Mouse (Mus musculus): ENCODE results near the gene Frmd8. TPM values are rescaled to one million over a fixed set of nuclear protein-coding genes. Genes with fewer than 3 reads are reported as not detected.

Frmd8 gene
- polyA plus RNA-seq, 1 experiment from 2014 or later, result 13.1 TPM

GRCm38 (mm10) chr19:5864710-5865398, 10.2 kb downstream of the Frmd8 start:
- Histone ChIP-seq H3K36me3 (ENCODE audit: control insufficient read depth, insufficient read depth, low read length) (peaks cover 79% of the 10 kb centered on the region), H3K27me3 (replicated peaks; ENCODE audit: control insufficient read depth, insufficient read depth, low read length) (no peaks in the 10 kb centered on the region), H3K9me3 (replicated peaks; ENCODE audit: control insufficient read depth, low read length) (no peaks in the 10 kb centered on the region), H3K4me2 (ENCODE audit: low read length) (no peak overlapping the region), H3K27ac (ENCODE audit: low read depth, low read length) (no peak overlapping the region), H3K9ac (ENCODE audit: low read length) (no peak overlapping the region), H3K4me1 (ENCODE audit: control insufficient read depth, insufficient read depth, low read length) (no peaks in the 10 kb centered on the region), H3K4me3 (ENCODE audit: low read depth, low read length) (no peak overlapping the region)
- DNase-seq (ENCODE audit: low spot score) (no peak), ATAC-seq (no peak)
- 92% methylated on average over 20 of the region's 20 CpGs for WGBS

GRCm38 (mm10) chr19:5863776-5864175, 11.3 kb downstream of the Frmd8 start:
- Histone ChIP-seq H3K9ac (ENCODE audit: low read length) (no peak overlapping the region), H3K9me3 (replicated peaks; ENCODE audit: control insufficient read depth, low read length) (no peaks in the 10 kb centered on the region), H3K4me3 (ENCODE audit: low read depth, low read length) (no peak overlapping the region), H3K36me3 (ENCODE audit: control insufficient read depth, insufficient read depth, low read length) (peaks cover 79% of the 10 kb centered on the region), H3K4me2 (ENCODE audit: low read length) (no peak overlapping the region), H3K27ac (ENCODE audit: low read depth, low read length) (no peak overlapping the region), H3K27me3 (replicated peaks; ENCODE audit: control insufficient read depth, insufficient read depth, low read length) (no peaks in the 10 kb centered on the region), H3K4me1 (ENCODE audit: control insufficient read depth, insufficient read depth, low read length) (no peaks in the 10 kb centered on the region)
- DNase-seq (ENCODE audit: low spot score) (no peak), ATAC-seq (no peak)
- WGBS, result 93% methylated on average over 5 of the region's 5 CpGs

- peaks cover 79% of the 10 kb centered on the region for H3K36me3 ChIP-seq (ENCODE audit: control insufficient read depth, insufficient read depth, low read length)
- 94% methylated on average over 14 of the region's 14 CpGs for WGBS
- no peak for DNase-seq (ENCODE audit: low spot score)
- no peak overlapping the region for H3K9ac ChIP-seq (ENCODE audit: low read length)
- no peak overlapping the region for H3K4me2 ChIP-seq (ENCODE audit: low read length)
- H3K27ac ChIP-seq (ENCODE audit: low read depth, low read length), result no peak overlapping the region
- H3K27me3 ChIP-seq (replicated peaks; ENCODE audit: control insufficient read depth, insufficient read depth, low read length), result no peaks in the 10 kb centered on the region
- no peak overlapping the region for H3K4me3 ChIP-seq (ENCODE audit: low read depth, low read length)
- no peaks in the 10 kb centered on the region for H3K9me3 ChIP-seq (replicated peaks; ENCODE audit: control insufficient read depth, low read length)
- no peaks in the 10 kb centered on the region for H3K4me1 ChIP-seq (ENCODE audit: control insufficient read depth, insufficient read depth, low read length)
- no peak for ATAC-seq
Measured at GRCm38 (mm10) chr19:5862335-5863085, 12.6 kb downstream of the Frmd8 start.

GRCm38 (mm10) chr19:5856604-5857003, 18.5 kb downstream of the Frmd8 start:
- no peak overlapping the region for H3K4me2 ChIP-seq (ENCODE audit: low read length)
- ATAC-seq (no peak), DNase-seq (ENCODE audit: low spot score) (no peak)
- no peaks in the 10 kb centered on the region for H3K27me3 ChIP-seq (replicated peaks; ENCODE audit: control insufficient read depth, insufficient read depth, low read length)
- no peak overlapping the region for H3K4me3 ChIP-seq (ENCODE audit: low read depth, low read length)
- no peaks in the 10 kb centered on the region for H3K9me3 ChIP-seq (replicated peaks; ENCODE audit: control insufficient read depth, low read length)
- 87% methylated on average over 9 of the region's 9 CpGs for WGBS
- no peak overlapping the region for H3K9ac ChIP-seq (ENCODE audit: low read length)
- no peak overlapping the region for H3K27ac ChIP-seq (ENCODE audit: low read depth, low read length)
- peaks cover 59% of the 10 kb centered on the region for H3K36me3 ChIP-seq (ENCODE audit: control insufficient read depth, insufficient read depth, low read length)
- no peaks in the 10 kb centered on the region for H3K4me1 ChIP-seq (ENCODE audit: control insufficient read depth, insufficient read depth, low read length)

GRCm38 (mm10) chr19:5852035-5852722, 22.9 kb downstream of the Frmd8 start:
- WGBS, result 88% methylated on average over 12 of the region's 12 CpGs
- no peak overlapping the region for H3K4me3 ChIP-seq (ENCODE audit: low read depth, low read length)
- H3K9me3 ChIP-seq (replicated peaks; ENCODE audit: control insufficient read depth, low read length), result no peaks in the 10 kb centered on the region
- ATAC-seq (no peak), DNase-seq (ENCODE audit: low spot score) (no peak)
- no peak overlapping the region for H3K4me2 ChIP-seq (ENCODE audit: low read length)
- peaks cover 24% of the 10 kb centered on the region for H3K36me3 ChIP-seq (ENCODE audit: control insufficient read depth, insufficient read depth, low read length)
- H3K27me3 ChIP-seq (replicated peaks; ENCODE audit: control insufficient read depth, insufficient read depth, low read length), result no peaks in the 10 kb centered on the region
- H3K4me1 ChIP-seq (ENCODE audit: control insufficient read depth, insufficient read depth, low read length), result peaks cover 26% of the 10 kb centered on the region
- peak overlapping the region; percentile 25; the same call in 1 of the 2 replicates for H3K9ac ChIP-seq (ENCODE audit: low read length)
- H3K27ac ChIP-seq (ENCODE audit: low read depth, low read length), result no peak overlapping the region

- no peak for DNase-seq (ENCODE audit: low spot score)
- no peaks in the 10 kb centered on the region for H3K27me3 ChIP-seq (replicated peaks; ENCODE audit: control insufficient read depth, insufficient read depth, low read length)
- 0 out of 2 replicates have a peak overlapping the region, but pooled peaks have one; percentile 10 for H3K4me2 ChIP-seq (ENCODE audit: low read length)
- H3K9ac ChIP-seq (ENCODE audit: low read length), result peak overlapping the region; percentile 25; the same call in 1 of the 2 replicates
- peaks cover 33% of the 10 kb centered on the region for H3K4me1 ChIP-seq (ENCODE audit: control insufficient read depth, insufficient read depth, low read length)
- peaks cover 19% of the 10 kb centered on the region for H3K36me3 ChIP-seq (ENCODE audit: control insufficient read depth, insufficient read depth, low read length)
- H3K27ac ChIP-seq (ENCODE audit: low read depth, low read length), result no peak overlapping the region
- H3K9me3 ChIP-seq (replicated peaks; ENCODE audit: control insufficient read depth, low read length), result no peaks in the 10 kb centered on the region
- ATAC-seq, result no peak
- WGBS, result 46% methylated on average over 5 of the region's 5 CpGs
- no peak overlapping the region for H3K4me3 ChIP-seq (ENCODE audit: low read depth, low read length)
Measured at GRCm38 (mm10) chr19:5851481-5851971, 23.5 kb downstream of the Frmd8 start.

- no peaks in the 10 kb centered on the region for H3K9me3 ChIP-seq (replicated peaks; ENCODE audit: control insufficient read depth, low read length)
- DNase-seq (ENCODE audit: low spot score), result no peak
- no peak overlapping the region for H3K9ac ChIP-seq (ENCODE audit: low read length)
- 82% methylated on average over 3 of the region's 3 CpGs for whole genome bisulfite sequencing
- H3K4me2 ChIP-seq (ENCODE audit: low read length), result no peak overlapping the region
- no peaks in the 10 kb centered on the region for H3K27me3 ChIP-seq (replicated peaks; ENCODE audit: control insufficient read depth, insufficient read depth, low read length)
- peaks cover 15% of the 10 kb centered on the region for H3K36me3 ChIP-seq (ENCODE audit: control insufficient read depth, insufficient read depth, low read length)
- no peak overlapping the region for H3K27ac ChIP-seq (ENCODE audit: low read depth, low read length)
- H3K4me1 ChIP-seq (ENCODE audit: control insufficient read depth, insufficient read depth, low read length), result peaks cover 35% of the 10 kb centered on the region
- no peak for ATAC-seq
- no peak overlapping the region for H3K4me3 ChIP-seq (ENCODE audit: low read depth, low read length)
Measured at GRCm38 (mm10) chr19:5850860-5851259, 24.2 kb downstream of the Frmd8 start.

GRCm38 (mm10) chr19:5849843-5850527, 25.1 kb downstream of the Frmd8 start:
- DNase-seq (ENCODE audit: low spot score) (peak; percentile 90), ATAC-seq (peak; percentile 7; the same call in 1 of the 2 replicates)
- Histone ChIP-seq H3K4me2 (ENCODE audit: low read length) (no peak overlapping the region), H3K27ac (ENCODE audit: low read depth, low read length) (no peak overlapping the region), H3K9me3 (replicated peaks; ENCODE audit: control insufficient read depth, low read length) (no peaks in the 10 kb centered on the region), H3K4me3 (ENCODE audit: low read depth, low read length) (no peak overlapping the region), H3K36me3 (ENCODE audit: control insufficient read depth, insufficient read depth, low read length) (peaks cover 15% of the 10 kb centered on the region), H3K9ac (ENCODE audit: low read length) (no peak overlapping the region; the same call in 1 of the 2 replicates), H3K4me1 (ENCODE audit: control insufficient read depth, insufficient read depth, low read length) (peaks cover 42% of the 10 kb centered on the region), H3K27me3 (replicated peaks; ENCODE audit: control insufficient read depth, insufficient read depth, low read length) (no peaks in the 10 kb centered on the region)
- WGBS, result 32% methylated on average over 11 of the region's 11 CpGs

Measured in forebrain, embryonic 14.5 days (tissue).